In genomic region chr15:79356481-79356880, GRCm38 (mm10) we compare ENCODE assay signal across 9 mouse cellular contexts. TPM values are rescaled to one million over a fixed set of nuclear protein-coding genes. Genes with fewer than 3 reads are reported as not detected.
DNase-seq lines count a peak whose midpoint lies in the region; ATAC-seq and TF ChIP-seq lines count a peak whose summit lies in the region.
"Had no signal": no experiment of that assay in that cellular context is flagged by ENCODE, and none has a peak within 500 bp of the region (broad histone marks: within the 10 kb centered on the region; RNA-seq: fewer than 3 reads in every experiment).

No protein-coding gene starts in this region.

- peaks cover 70% of the 10 kb centered on the region for H3K4me1 ChIP-seq in heart, embryonic 13.5 days
- H3K4me1 ChIP-seq in brown adipose tissue, adult 24 weeks (ENCODE audit: control insufficient read depth, insufficient read depth, insufficient read length, low read length): peaks cover 20% of the 10 kb centered on the region
- peaks cover 25% of the 10 kb centered on the region for H3K4me1 ChIP-seq in hindbrain, embryonic 15.5 days (replicated peaks)
- peaks cover 20% of the 10 kb centered on the region for H3K4me1 ChIP-seq in midbrain, embryonic 12.5 days
- 0 out of 2 replicates have a peak, but pooled peaks cover 3% of the 10 kb centered on the region for H3K4me1 ChIP-seq in cerebellum, adult 2 months (ENCODE audit: control insufficient read depth, insufficient read depth, low read length)

- H3K4me2 ChIP-seq in heart, embryonic 13.5 days: peak overlapping the region; percentile 96
- H3K4me2 ChIP-seq in hindbrain, embryonic 15.5 days: peak overlapping the region; percentile 97
- H3K4me2 ChIP-seq in midbrain, embryonic 12.5 days (replicated peaks): peak overlapping the region; percentile 89; the same call in 1 of the 2 replicates

- no peak for DNase-seq in heart, postnatal 36 days
- no peak for DNase-seq in frontal cortex, postnatal 10 days (ENCODE audit: low spot score in 2 of 2)
- DNase-seq in cerebellum, adult 2 months: no peak
- DNase-seq: lung, adult 18-20 months had no signal

- no peaks in the 10 kb centered on the region for H3K9me3 ChIP-seq in heart, embryonic 13.5 days
- H3K9me3 ChIP-seq in hindbrain, embryonic 15.5 days: no peaks in the 10 kb centered on the region
- no peaks in the 10 kb centered on the region for H3K9me3 ChIP-seq in midbrain, embryonic 12.5 days

- H3K27me3 ChIP-seq in heart, embryonic 13.5 days (replicated peaks): no peaks in the 10 kb centered on the region
- peaks cover 10% of the 10 kb centered on the region; the same call in 1 of the 2 replicates for H3K27me3 ChIP-seq in hindbrain, embryonic 15.5 days
- H3K27me3 ChIP-seq in midbrain, embryonic 12.5 days: peaks cover 38% of the 10 kb centered on the region
- H3K27me3 ChIP-seq in cerebellum, adult 2 months (ENCODE audit: control insufficient read depth, insufficient read depth, low read length): no peaks in the 10 kb centered on the region

- H3K4me3 ChIP-seq in heart, embryonic 13.5 days: peak overlapping the region; percentile 56
- peak overlapping the region; percentile 64 for H3K4me3 ChIP-seq in brown adipose tissue, adult 24 weeks (ENCODE audit: insufficient read depth, low read depth, low read length)
- H3K4me3 ChIP-seq in hindbrain, embryonic 15.5 days: no peak overlapping the region
- peak overlapping the region; percentile 49; the same call in 1 of the 2 replicates for H3K4me3 ChIP-seq in midbrain, embryonic 12.5 days
- no peak overlapping the region for H3K4me3 ChIP-seq in cerebellum, adult 2 months (replicated peaks; ENCODE audit: insufficient read depth, low read depth, low read length)

- H3K9ac ChIP-seq in heart, embryonic 13.5 days: peak overlapping the region; percentile 81
- no peak overlapping the region for H3K9ac ChIP-seq in hindbrain, embryonic 15.5 days
- H3K9ac ChIP-seq in midbrain, embryonic 12.5 days (replicated peaks): no peak overlapping the region

- intact Hi-C loops in heart, postnatal 36 days (cut with DNase I): no loop called here

- no peak overlapping the region for H3K27ac ChIP-seq in heart, embryonic 13.5 days (replicated peaks)
- H3K27ac ChIP-seq in brown adipose tissue, adult 24 weeks (replicated peaks; ENCODE audit: low read depth, low read length): no peak overlapping the region
- no peak overlapping the region for H3K27ac ChIP-seq in hindbrain, embryonic 15.5 days (replicated peaks)
- no peak overlapping the region for H3K27ac ChIP-seq in midbrain, embryonic 12.5 days (replicated peaks)
- H3K27ac ChIP-seq in cerebellum, adult 2 months (ENCODE audit: insufficient read depth, low read length): no peak overlapping the region

- no peak for TF ChIP-seq CTCF in cerebellum, adult 2 months (IDR thresholded peaks at IDR 0.05; ENCODE audit: borderline replicate concordance, insufficient read depth, low read depth, low read length)

- ATAC-seq in heart, embryonic 13.5 days (ENCODE audit: extremely low read depth, insufficient number of reproducible peaks, low FRiP score, low TSS enrichment): no peak
- no peak for ATAC-seq in hindbrain, embryonic 15.5 days (ENCODE audit: low FRiP score, low read depth)
- no peak for ATAC-seq in midbrain, embryonic 12.5 days (ENCODE audit: low FRiP score, low read depth)
- ATAC-seq in inflammation-experienced regulatory T-cells, adult 6 months: no peak

- H3K36me3 ChIP-seq in heart, embryonic 13.5 days: peaks cover 6% of the 10 kb centered on the region
- no peaks in the 10 kb centered on the region for H3K36me3 ChIP-seq in hindbrain, embryonic 15.5 days
- peaks cover 7% of the 10 kb centered on the region; the same call in 1 of the 2 replicates for H3K36me3 ChIP-seq in midbrain, embryonic 12.5 days

- 63% methylated on average over 8 of the region's 8 CpGs for WGBS in heart, embryonic 13.5 days
- WGBS in hindbrain, embryonic 15.5 days: 79% methylated on average over 8 of the region's 8 CpGs
- 80% methylated on average over 8 of the region's 8 CpGs for WGBS in midbrain, embryonic 12.5 days
- 87% methylated on average over 8 of the region's 8 CpGs for WGBS in cerebellum, adult 2 months

- TF ChIP-seq POLR2A in cerebellum, adult 2 months (IDR thresholded peaks at IDR 0.05; ENCODE audit: borderline replicate concordance, insufficient read depth, low read length): no peak

RNA-seq across cellular contexts. Expression of gene Maff, which starts 10.1 kb away (rescaled TPM):
- 1.7 and 2.0 TPM in 2 replicates for polyA plus RNA-seq in heart, embryonic 13.5 days (2015; fragmentation: Nextera tagmentation; extraction: Ambion mirVana)
- 10 to 100 TPM in 1 of 2 experiments, 1 to 10 TPM in 1; 9.0 to 10.5 TPM for total RNA-seq in heart, postnatal 36 days (2021)
- 9.8 and 11.4 TPM in 2 replicates for polyA plus RNA-seq in brown adipose tissue, adult 24 weeks (2012; ENCODE audit: insufficient read depth, insufficient read length, missing spikeins)
- 1.00 and 1.0 TPM in 2 replicates for polyA plus RNA-seq in hindbrain, embryonic 15.5 days (2015; fragmentation: Nextera tagmentation; extraction: Ambion mirVana)
- polyA plus RNA-seq in midbrain, embryonic 12.5 days (2016; fragmentation: Nextera tagmentation; extraction: Ambion mirVana): 0.97 and 1.2 TPM in 2 replicates
- polyA plus RNA-seq in inflammation-experienced regulatory T-cells, adult 6 months (2017; shearing (Covaris generic)): 1 to 10 TPM in 2 of 3 experiments, under 1 TPM in 1; 0.84 to 5.5 (median 1.5) TPM
- 0.78 and 0.80 TPM in 2 replicates for polyA plus RNA-seq in cerebellum, adult 2 months (2012; rRNA removed)

RNA-seq across cellular contexts. Expression of gene Pla2g6, which starts 28.3 kb away (rescaled TPM):
- 12.2 and 12.7 TPM in 2 replicates for polyA plus RNA-seq in heart, embryonic 13.5 days (2015; fragmentation: Nextera tagmentation; extraction: Ambion mirVana)
- total RNA-seq in heart, postnatal 36 days (2021): 1 to 10 TPM; 8.1 to 8.7 TPM
- polyA plus RNA-seq in brown adipose tissue, adult 24 weeks (2012; ENCODE audit: insufficient read depth, insufficient read length, missing spikeins): 11.6 and 13.4 TPM in 2 replicates
- polyA plus RNA-seq in hindbrain, embryonic 15.5 days (2015; fragmentation: Nextera tagmentation; extraction: Ambion mirVana): 27.1 and 32.5 TPM in 2 replicates
- polyA plus RNA-seq in midbrain, embryonic 12.5 days (2016; fragmentation: Nextera tagmentation; extraction: Ambion mirVana): 35.4 and 37.1 TPM in 2 replicates
- polyA plus RNA-seq in inflammation-experienced regulatory T-cells, adult 6 months (2017; shearing (Covaris generic)): 10 to 100 TPM; 12.5 to 18.4 (median 15.1) TPM
- polyA plus RNA-seq in cerebellum, adult 2 months (2012; rRNA removed): 26.1 and 27.3 TPM in 2 replicates

RNA-seq across cellular contexts. Expression of gene Tmem184b, which starts 46.9 kb away (rescaled TPM):
- polyA plus RNA-seq in heart, embryonic 13.5 days (2015; fragmentation: Nextera tagmentation; extraction: Ambion mirVana): 65.8 and 72.7 TPM in 2 replicates
- 10 to 100 TPM; 37.0 to 43.0 TPM for total RNA-seq in heart, postnatal 36 days (2021)
- polyA plus RNA-seq in brown adipose tissue, adult 24 weeks (2012; ENCODE audit: insufficient read depth, insufficient read length, missing spikeins): 60.3 and 71.0 TPM in 2 replicates
- polyA plus RNA-seq in hindbrain, embryonic 15.5 days (2015; fragmentation: Nextera tagmentation; extraction: Ambion mirVana): 45.7 and 51.6 TPM in 2 replicates
- 47.1 and 47.9 TPM in 2 replicates for polyA plus RNA-seq in midbrain, embryonic 12.5 days (2016; fragmentation: Nextera tagmentation; extraction: Ambion mirVana)
- 10 to 100 TPM in 1 of 3 experiments, 1 to 10 TPM in 2; 8.2 to 12.8 (median 9.2) TPM for polyA plus RNA-seq in inflammation-experienced regulatory T-cells, adult 6 months (2017; shearing (Covaris generic))
- 88.5 and 95.4 TPM in 2 replicates for polyA plus RNA-seq in cerebellum, adult 2 months (2012; rRNA removed)

Comparison
In these comparisons a context has a peak if more than half of its experiments do, and no peak if none do; other contexts are left out.
1. H3K4me3 ChIP-seq: peak in heart, embryonic 13.5 days (single experiment), brown adipose tissue, adult 24 weeks (single experiment) and midbrain, embryonic 12.5 days (single experiment); none in hindbrain, embryonic 15.5 days (single experiment) and cerebellum, adult 2 months (single experiment).
2. Peak in every context shown above with its lines, with median percentiles within 50 percentile points of each other: H3K4me2 ChIP-seq.